In the genomic region with DNA sequence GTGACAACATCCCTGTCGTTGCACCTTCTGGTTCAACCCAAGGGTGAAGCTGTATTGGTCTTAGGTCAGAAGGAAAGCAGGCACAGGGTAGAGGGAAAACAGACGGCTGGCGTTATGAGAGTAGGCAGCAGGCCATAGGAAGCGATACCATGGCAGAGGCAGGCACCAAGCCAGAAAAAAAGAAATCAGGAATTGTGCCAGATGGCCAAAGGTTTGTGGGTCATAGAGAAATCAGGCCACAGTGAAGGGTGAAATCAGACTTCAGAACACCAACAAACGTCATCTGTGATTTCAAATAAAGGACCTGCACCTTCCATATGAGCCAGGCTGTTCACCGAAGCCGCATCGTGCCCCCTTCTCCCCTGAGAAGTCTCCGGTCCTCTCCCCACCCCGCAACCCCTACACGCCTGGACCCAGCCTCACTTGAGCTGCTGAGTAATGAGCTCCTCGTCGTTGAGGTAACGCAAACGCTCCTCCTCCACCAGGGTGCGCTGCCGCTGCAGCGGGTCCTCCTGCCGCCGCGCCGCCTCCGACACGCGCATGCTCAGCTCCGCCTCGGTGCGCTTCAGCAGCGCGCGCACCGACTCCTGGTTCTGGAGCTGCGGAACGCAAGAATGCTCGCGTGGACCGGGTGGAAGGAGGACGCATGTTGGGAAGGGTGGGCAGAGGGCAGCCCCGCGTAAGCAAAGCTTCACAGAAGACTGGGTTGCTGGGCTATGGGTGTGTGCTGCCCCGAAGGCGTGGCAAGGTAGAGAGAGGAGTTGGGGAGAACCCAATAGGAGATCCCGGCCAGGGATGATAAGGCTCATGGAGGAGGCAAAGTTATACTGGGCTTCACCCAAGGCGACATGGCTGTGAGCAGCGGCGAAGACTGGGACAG, we compare ENCODE assay signal across 8 mouse cellular contexts. TPM values are rescaled to one million over a fixed set of nuclear protein-coding genes. Genes with fewer than 3 reads are reported as not detected.
DNase-seq lines count a peak whose midpoint lies in the region; ATAC-seq and TF ChIP-seq lines count a peak whose summit lies in the region.

No protein-coding gene starts in this region.

- peak; percentile 23; the same call in 1 of the 2 replicates for TF ChIP-seq CTCF in E14TG2a.4 (conservative IDR thresholded peaks at IDR 0.05; ENCODE audit: low read length)
- peak; percentile 89 for TF ChIP-seq CTCF in liver, embryonic 14.5 days (IDR thresholded peaks at IDR 0.05; ENCODE audit: low read depth)

- peak overlapping the region; percentile 81 for H3K4me2 ChIP-seq in forebrain, embryonic 11.5 days (ENCODE audit: low read depth, low read length, severe bottlenecking)
- peak overlapping the region; percentile 86 for H3K4me2 ChIP-seq in heart, embryonic 16.5 days (ENCODE audit: low read depth, low read length)
- peak overlapping the region; percentile 66 for H3K4me2 ChIP-seq in liver, embryonic 14.5 days (ENCODE audit: low read depth)
- H3K4me2 ChIP-seq in neural tube, embryonic 11.5 days (ENCODE audit: low read depth), result peak overlapping the region; percentile 87
- peak overlapping the region; percentile 95 for H3K4me2 ChIP-seq in stomach, embryonic 16.5 days (ENCODE audit: low read depth, low read length)

- peak overlapping the region; percentile 84 for H3K4me3 ChIP-seq in E14TG2a.4 (replicated peaks; ENCODE audit: low read length)
- H3K4me3 ChIP-seq in forebrain, embryonic 11.5 days (ENCODE audit: low read depth, low read length), result peak overlapping the region; percentile 31; the same call in 1 of the 2 replicates
- peak overlapping the region; percentile 56 for H3K4me3 ChIP-seq in heart, embryonic 16.5 days (ENCODE audit: low read length)
- peak overlapping the region; percentile 40 to 44 for H3K4me3 ChIP-seq in liver, embryonic 14.5 days (ENCODE audit: insufficient read depth in 1 of 2, low read depth in 2 of 2, low read length in 2 of 2)
- peak overlapping the region; percentile 37 for H3K4me3 ChIP-seq in neural tube, embryonic 11.5 days (ENCODE audit: low read depth, low read length)
- peak overlapping the region; percentile 52 for H3K4me3 ChIP-seq in stomach, embryonic 16.5 days (replicated peaks; ENCODE audit: low read length)

- H3K9me3 ChIP-seq in E14TG2a.4 (ENCODE audit: low read length), result no peaks in the 10 kb centered on the region
- no peaks in the 10 kb centered on the region for H3K9me3 ChIP-seq in forebrain, embryonic 11.5 days (ENCODE audit: control insufficient read depth, low read length)
- no peaks in the 10 kb centered on the region for H3K9me3 ChIP-seq in heart, embryonic 16.5 days (replicated peaks; ENCODE audit: control insufficient read depth, low read length)
- no peaks in the 10 kb centered on the region for H3K9me3 ChIP-seq in liver, embryonic 14.5 days (ENCODE audit: control insufficient read depth, low read length)
- no peaks in the 10 kb centered on the region for H3K9me3 ChIP-seq in neural tube, embryonic 11.5 days (ENCODE audit: control insufficient read depth, low read length)
- no peaks in the 10 kb centered on the region for H3K9me3 ChIP-seq in stomach, embryonic 16.5 days (replicated peaks; ENCODE audit: control insufficient read depth, low read length)

- peaks cover 71% of the 10 kb centered on the region for H3K4me1 ChIP-seq in E14TG2a.4 (replicated peaks; ENCODE audit: low read depth, low read length)
- H3K4me1 ChIP-seq in forebrain, embryonic 11.5 days (replicated peaks; ENCODE audit: control insufficient read depth, insufficient read depth, low read length), result peaks cover 15% of the 10 kb centered on the region
- peaks cover 21% of the 10 kb centered on the region for H3K4me1 ChIP-seq in heart, embryonic 16.5 days (ENCODE audit: control insufficient read depth, insufficient read depth, low read length)
- 0 out of 4 replicates have a peak, but pooled peaks cover 0 to 3% of the 10 kb centered on the region in 2 experiments for H3K4me1 ChIP-seq in liver, embryonic 14.5 days (replicated peaks; ENCODE audit: control insufficient read depth in 2 of 2, insufficient read depth in 2 of 2, low read length in 1 of 2)
- H3K4me1 ChIP-seq in neural tube, embryonic 11.5 days (ENCODE audit: control insufficient read depth, insufficient read depth, low read length), result peaks cover 25% of the 10 kb centered on the region
- H3K4me1 ChIP-seq in stomach, embryonic 16.5 days (ENCODE audit: control insufficient read depth, insufficient read depth, low read length), result peaks cover 16% of the 10 kb centered on the region

- peaks cover 24% of the 10 kb centered on the region for H3K36me3 ChIP-seq in E14TG2a.4 (ENCODE audit: insufficient read depth, low read length)
- no peaks in the 10 kb centered on the region for H3K36me3 ChIP-seq in forebrain, embryonic 11.5 days (ENCODE audit: control insufficient read depth, insufficient read depth, low read length)
- H3K36me3 ChIP-seq in heart, embryonic 16.5 days (ENCODE audit: control insufficient read depth, insufficient read depth), result no peaks in the 10 kb centered on the region
- no peaks in the 10 kb centered on the region for H3K36me3 ChIP-seq in liver, embryonic 14.5 days (replicated peaks; ENCODE audit: control insufficient read depth, insufficient read depth, low read depth)
- H3K36me3 ChIP-seq in neural tube, embryonic 11.5 days (ENCODE audit: control insufficient read depth, insufficient read depth, low read length), result no peaks in the 10 kb centered on the region
- H3K36me3 ChIP-seq in stomach, embryonic 16.5 days (ENCODE audit: control insufficient read depth, insufficient read depth, low read length), result no peaks in the 10 kb centered on the region

- peak; percentile 66 for ATAC-seq in forebrain, embryonic 11.5 days (replicated peaks; ENCODE audit: low FRiP score)
- peak; percentile 75 for ATAC-seq in heart, embryonic 16.5 days (replicated peaks; ENCODE audit: extremely low read depth, insufficient read depth, low FRiP score)
- ATAC-seq in liver, embryonic 14.5 days (ENCODE audit: insufficient read depth), result peak; percentile 53; the same call in 1 of the 2 replicates
- 0 out of 2 replicates have a peak, but pooled peaks have one; percentile 53 for ATAC-seq in neural tube, embryonic 11.5 days (ENCODE audit: insufficient read depth, low FRiP score, low TSS enrichment)
- peak; percentile 64; the same call in 1 of the 2 replicates for ATAC-seq in stomach, embryonic 16.5 days (ENCODE audit: insufficient read depth, low FRiP score)

- H3K27me3 ChIP-seq in E14TG2a.4 (ENCODE audit: insufficient read depth, low read length), result peaks cover 52% of the 10 kb centered on the region
- peaks cover 47% of the 10 kb centered on the region for H3K27me3 ChIP-seq in forebrain, embryonic 11.5 days (ENCODE audit: control insufficient read depth, insufficient read depth, low read length)
- peaks cover 53% of the 10 kb centered on the region for H3K27me3 ChIP-seq in heart, embryonic 16.5 days (ENCODE audit: control insufficient read depth, insufficient read depth, low read length)
- peaks cover 53% of the 10 kb centered on the region for H3K27me3 ChIP-seq in liver, embryonic 14.5 days (ENCODE audit: control insufficient read depth, insufficient read depth, low read length)
- H3K27me3 ChIP-seq in neural tube, embryonic 11.5 days (ENCODE audit: control insufficient read depth, insufficient read depth, low read length), result peaks cover 47% of the 10 kb centered on the region
- peaks cover 52% of the 10 kb centered on the region for H3K27me3 ChIP-seq in stomach, embryonic 16.5 days (ENCODE audit: control insufficient read depth, insufficient read depth, low read length)

- 8% methylated on average over 46 of the region's 46 CpGs for WGBS in forebrain, embryonic 11.5 days
- WGBS in heart, embryonic 16.5 days, result 5% methylated on average over 46 of the region's 46 CpGs
- WGBS in liver, embryonic 14.5 days (ENCODE audit: insufficient replicate concordance), result 5% methylated on average over 46 of the region's 46 CpGs
- WGBS in neural tube, embryonic 11.5 days, result 8% methylated on average over 46 of the region's 46 CpGs
- 6% methylated on average over 46 of the region's 46 CpGs for WGBS in stomach, embryonic 16.5 days

- peak; percentile 82 for DNase-seq in c-Kit-positive CD71-positive TER-119-negative erythroid progenitor cells, embryonic 14.5 days (ENCODE audit: low read depth)
- peak; percentile 95 for DNase-seq in forebrain, embryonic 11.5 days (ENCODE audit: low spot score)
- peak; percentile 85 to 96 for DNase-seq in kidney, postnatal 36 days
- DNase-seq in liver, embryonic 14.5 days (ENCODE audit: low read depth in 3 of 3, low spot score in 3 of 3), result peak; percentile 60 to 69 (median 63)
- peak; percentile 93 for DNase-seq in neural tube, embryonic 11.5 days (ENCODE audit: low spot score)

- H3K27ac ChIP-seq in forebrain, embryonic 11.5 days (ENCODE audit: low read depth, low read length), result no peak overlapping the region
- H3K27ac ChIP-seq in heart, embryonic 16.5 days (ENCODE audit: low read length), result no peak overlapping the region
- no peak overlapping the region for H3K27ac ChIP-seq in liver, embryonic 14.5 days
- no peak overlapping the region for H3K27ac ChIP-seq in neural tube, embryonic 11.5 days (ENCODE audit: low read depth, low read length)
- H3K27ac ChIP-seq in stomach, embryonic 16.5 days (ENCODE audit: low read length), result no peak overlapping the region

- no peak for TF ChIP-seq EP300 in liver, embryonic 14.5 days (IDR thresholded peaks at IDR 0.05; ENCODE audit: low read depth)

- H3K9ac ChIP-seq in forebrain, embryonic 11.5 days (ENCODE audit: low read length), result peak overlapping the region; percentile 47; the same call in 1 of the 2 replicates
- H3K9ac ChIP-seq in heart, embryonic 16.5 days (ENCODE audit: low read length), result peak overlapping the region; percentile 26; the same call in 1 of the 2 replicates
- no peak overlapping the region for H3K9ac ChIP-seq in liver, embryonic 14.5 days (replicated peaks)
- peak overlapping the region; percentile 39 for H3K9ac ChIP-seq in neural tube, embryonic 11.5 days (ENCODE audit: low read length)
- H3K9ac ChIP-seq in stomach, embryonic 16.5 days (ENCODE audit: low read length), result peak overlapping the region; percentile 65

RNA-seq across cellular contexts. Expression of a gene that starts 31.5 kb away (rescaled TPM):
- polyA plus RNA-seq in forebrain, embryonic 11.5 days (2014; fragmentation: Nextera tagmentation; extraction: Ambion mirVana), result 0.17 TPM in 1 of 2 replicates, not detected in the other
- polyA plus RNA-seq in heart, embryonic 16.5 days (2015; fragmentation: Nextera tagmentation; extraction: Ambion mirVana), result 0.92 and 1.2 TPM in 2 replicates
- polyA plus RNA-seq in liver, embryonic 14.5 days (2012; rRNA removed), result 0.02 TPM in 1 of 2 replicates, not detected in the other
- polyA plus RNA-seq in liver, embryonic 14.5 days (2014; fragmentation: Nextera tagmentation; extraction: Ambion mirVana), result not detected in 2 replicates
- polyA plus RNA-seq in neural tube, embryonic 11.5 days (2014; fragmentation: Nextera tagmentation; extraction: Ambion mirVana), result not detected in 2 replicates
- polyA plus RNA-seq in stomach, embryonic 16.5 days (2015; fragmentation: Nextera tagmentation; extraction: Ambion mirVana), result 0.80 and 0.90 TPM in 2 replicates

RNA-seq across cellular contexts. Expression of a gene that starts 44.4 kb away (rescaled TPM):
- 3.2 and 3.7 TPM in 2 replicates for polyA plus RNA-seq in forebrain, embryonic 11.5 days (2014; fragmentation: Nextera tagmentation; extraction: Ambion mirVana)
- 0.04 and 0.08 TPM in 2 replicates for polyA plus RNA-seq in heart, embryonic 16.5 days (2015; fragmentation: Nextera tagmentation; extraction: Ambion mirVana)
- 0.04 and 0.06 TPM in 2 replicates for polyA plus RNA-seq in liver, embryonic 14.5 days (2012; rRNA removed)
- not detected in 2 replicates for polyA plus RNA-seq in liver, embryonic 14.5 days (2014; fragmentation: Nextera tagmentation; extraction: Ambion mirVana)
- 2.5 and 2.6 TPM in 2 replicates for polyA plus RNA-seq in neural tube, embryonic 11.5 days (2014; fragmentation: Nextera tagmentation; extraction: Ambion mirVana)
- 0.36 and 0.39 TPM in 2 replicates for polyA plus RNA-seq in stomach, embryonic 16.5 days (2015; fragmentation: Nextera tagmentation; extraction: Ambion mirVana)

Comparison
In these comparisons a context has a peak if more than half of its experiments do, and no peak if none do; other contexts are left out.
1. H3K4me3 ChIP-seq: peak in every context shown above with its lines; median percentile 84 in E14TG2a.4; 56 in heart, embryonic 16.5 days; 52 in stomach, embryonic 16.5 days; 42 in liver, embryonic 14.5 days; 37 in neural tube, embryonic 11.5 days; 31 in forebrain, embryonic 11.5 days.